Mouse (Mus musculus) ES-E14 (cell line): ENCODE measurements at regions not wholly inside any gene's neighbourhood (a gene's known extent, or its start where the extent isn't known, plus 50 kb on each side); places are given as distances from the start of the nearest gene placed in this dataset.

Experiments
- DNase-seq: peaks from one replicate; pipeline ENCODE4 v3.0.0-alpha.2; 2013; ENCODE audit warnings: low read depth, low spot score
- H3K27ac ChIP-seq: 2 replicates; pipeline ENCODE4 v1.5.1; 2012; ENCODE audit warnings: low read depth, mild to moderate bottlenecking, low read length, moderate library complexity, mixed read lengths; ENCODE audit not compliant: poor library complexity, insufficient read depth, severe bottlenecking
- H3K36me3 ChIP-seq: 2 replicates; pipeline ENCODE4 v1.6.1; 2012; ENCODE audit warnings: mild to moderate bottlenecking, low read length, moderate library complexity, mixed read lengths; ENCODE audit not compliant: control insufficient read depth, poor library complexity, insufficient read depth, severe bottlenecking
- H3K4me1 ChIP-seq, 2 experiments: fragments of 150-350 bp in 1 of 2; sonication (generic) in 1 of 2; 2 replicates each; pipeline ENCODE4 v1.6.1; 2012; ENCODE audit warnings: low read length in 2 of 2, mild to moderate bottlenecking in 1 of 2, mixed read lengths in 1 of 2; ENCODE audit not compliant: control insufficient read depth in 2 of 2, insufficient read depth in 2 of 2, poor library complexity in 1 of 2
- H3K4me3 ChIP-seq, 2 experiments: fragments of 150-350 bp in 1 of 2; sonication (generic) in 1 of 2; 2 replicates each; pipeline ENCODE4 v1.5.1; 2012; ENCODE audit warnings: low read length in 2 of 2, low read depth in 1 of 2, mild to moderate bottlenecking in 1 of 2, mixed read lengths in 1 of 2; ENCODE audit not compliant: insufficient read depth in 1 of 2, poor library complexity in 1 of 2, severe bottlenecking in 1 of 2
- H3K9ac ChIP-seq: 2 replicates; pipeline ENCODE4 v1.6.1; 2012; ENCODE audit warnings: low read depth, mild to moderate bottlenecking, low read length, mixed read lengths; ENCODE audit not compliant: poor library complexity, insufficient read depth, severe bottlenecking
- H3K9me3 ChIP-seq: fragments of 150-350 bp; sonication (generic); 2 replicates; pipeline ENCODE4 v1.6.1; 2012; ENCODE audit warnings: low read depth, mild to moderate bottlenecking, low read length; ENCODE audit not compliant: control insufficient read depth, insufficient read depth
- CHD2 ChIP-seq: IDR thresholded peaks from 2 replicates; pipeline ENCODE4 v1.6.1; 2014; ENCODE audit warnings: mild to moderate bottlenecking, low read depth, low read length, inconsistent platforms
- HCFC1 ChIP-seq: IDR thresholded peaks from 2 replicates; pipeline ENCODE4 v1.6.1; 2012; ENCODE audit warnings: low read length, inconsistent platforms, borderline replicate concordance; ENCODE audit not compliant: insufficient read depth
- MAFK ChIP-seq: IDR thresholded peaks from 2 replicates; pipeline ENCODE4 v1.6.1; 2014; ENCODE audit warnings: mild to moderate bottlenecking, low read depth, low read length, inconsistent platforms; ENCODE audit not compliant: insufficient read depth
- ZC3H11A ChIP-seq: IDR thresholded peaks from 2 replicates; pipeline ENCODE4 v1.6.1; 2012; ENCODE audit warnings: low read depth, mild to moderate bottlenecking, inconsistent platforms, low read length, borderline replicate concordance
- ZNF384 ChIP-seq: IDR thresholded peaks from 2 replicates; pipeline ENCODE4 v1.6.1; 2012; ENCODE audit warnings: low read depth, low read length, inconsistent platforms
- in situ Hi-C, 2 experiments: fragments of 600-800 bp; cut with MboI; formaldehyde crosslinking; loops; one replicate each; pipeline ENCODE4 v1.15.1; 2025; ENCODE audit warnings: low sequenced_read_pairs in 2 of 2, inconsistent platforms in 1 of 2; ENCODE audit not compliant: unreplicated experiment in 2 of 2

DNA sequence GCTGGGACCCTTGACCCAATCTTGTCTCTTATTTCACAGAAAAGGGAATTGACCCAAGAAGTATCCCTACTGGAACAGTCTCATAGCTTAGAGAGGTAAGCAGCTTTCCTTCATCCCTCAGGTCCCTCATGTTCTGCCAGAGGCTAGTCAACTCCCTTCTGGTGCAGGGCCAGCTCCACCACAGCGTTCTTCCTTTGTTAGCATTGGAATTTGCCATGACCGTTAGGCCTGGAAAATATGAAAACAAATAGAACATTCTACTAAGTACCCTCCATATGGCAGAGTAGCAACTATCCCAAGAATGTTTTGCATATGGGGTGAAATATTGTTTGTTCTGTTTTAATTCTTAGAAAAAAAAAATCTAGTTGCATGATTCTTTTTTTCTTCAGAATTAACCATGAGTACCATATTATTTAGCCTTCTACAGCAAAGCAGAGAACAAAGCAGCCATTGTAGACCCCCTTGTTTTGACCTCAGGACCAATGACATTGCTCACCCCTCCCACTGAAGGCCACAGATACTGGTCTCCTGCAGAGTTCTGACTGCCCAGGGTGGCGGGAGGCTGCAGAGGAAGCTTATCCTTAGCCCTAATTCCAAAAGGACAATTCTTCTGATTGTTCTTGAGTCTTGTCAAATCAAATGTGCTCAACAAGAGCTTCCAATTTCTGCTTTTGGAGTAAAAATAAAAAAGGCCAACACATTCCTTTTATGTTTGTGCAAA, 78.1 kb upstream of the Ehbp1 start:
- TF ChIP-seq MAFK = no peak
- TF ChIP-seq HCFC1 = no peak
- no peak for TF ChIP-seq ZC3H11A
- no peak for TF ChIP-seq CHD2
- in situ Hi-C loops = no loop called here
- H3K9me3 ChIP-seq = no peaks in the 10 kb centered on the region
- DNase-seq = no peak
- peaks cover 0 to 2% of the 10 kb centered on the region in 2 experiments; a peak in 1 of 4 replicates for H3K4me1 ChIP-seq
- H3K36me3 ChIP-seq = no peaks in the 10 kb centered on the region
- H3K9ac ChIP-seq = no peak overlapping the region
- no peak overlapping the region for H3K27ac ChIP-seq
- H3K4me3 ChIP-seq = no peak overlapping the region

DNA sequence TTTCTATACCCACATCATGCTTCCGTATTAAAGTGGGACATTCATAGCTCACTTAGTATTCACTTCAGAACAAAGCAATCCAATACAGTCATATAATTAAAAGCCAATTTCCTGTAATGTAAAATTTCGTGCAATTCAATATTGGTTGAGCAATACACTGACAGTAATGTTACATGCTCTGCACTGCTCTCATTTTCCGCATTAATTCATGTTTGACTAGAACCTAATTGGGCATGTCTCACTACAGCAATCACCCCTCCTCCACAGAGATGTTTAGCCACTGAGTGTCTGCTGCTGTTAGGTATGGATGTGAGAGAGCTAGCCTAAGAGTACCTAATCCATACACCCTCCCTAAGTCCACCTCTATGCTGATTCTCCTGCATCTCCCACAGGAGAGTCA, 79.7 kb upstream of the Ehbp1 start:
- DNase-seq = no peak
- Histone ChIP-seq H3K4me3 (no peak overlapping the region), H3K27ac (no peak overlapping the region), H3K36me3 (no peaks in the 10 kb centered on the region), H3K9me3 (no peaks in the 10 kb centered on the region), H3K9ac (no peak overlapping the region), H3K4me1 (peaks cover 0 to 2% of the 10 kb centered on the region in 2 experiments; a peak in 1 of 4 replicates)
- in situ Hi-C loops = no loop called here
- no peak for TF ChIP-seq MAFK
- TF ChIP-seq HCFC1 = no peak
- TF ChIP-seq CHD2 = no peak
- no peak for TF ChIP-seq ZC3H11A
- no peak for TF ChIP-seq ZNF384

DNA sequence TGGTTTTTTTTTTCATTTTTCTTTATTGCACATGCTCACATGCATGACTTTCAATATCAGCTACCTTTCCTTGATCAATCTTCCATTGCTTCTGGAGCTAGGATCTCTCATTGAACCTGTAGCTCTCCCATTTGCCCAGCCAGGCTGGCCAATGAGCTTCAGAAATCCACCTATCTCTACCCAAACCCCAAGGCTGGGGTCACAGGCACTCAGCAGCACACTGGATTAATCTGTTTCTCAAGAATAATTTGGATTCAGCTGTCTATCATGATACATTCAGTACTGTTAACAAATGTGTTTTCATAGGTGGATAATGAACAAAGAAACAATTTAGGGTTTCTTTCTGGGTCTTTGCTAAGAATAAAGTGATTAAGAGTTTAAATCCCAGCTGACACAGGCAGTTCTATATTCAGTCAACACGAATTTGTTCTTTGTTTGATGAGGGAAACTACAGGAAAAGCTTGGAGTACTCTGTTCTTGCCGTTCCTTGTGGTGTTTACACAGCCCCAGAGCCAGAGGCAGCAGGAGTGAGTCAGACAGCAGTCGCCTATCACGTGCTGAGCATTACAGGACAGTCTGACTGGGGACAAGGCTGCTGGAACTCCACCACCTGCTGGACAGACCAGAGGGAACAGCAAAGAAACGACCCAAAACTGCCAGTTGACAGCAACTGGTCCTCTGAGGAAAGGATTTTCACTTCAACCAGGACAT, 74.6 kb upstream of the Tmem17 start:
- H3K27ac ChIP-seq = no peak overlapping the region
- DNase-seq = no peak
- H3K36me3 ChIP-seq = no peaks in the 10 kb centered on the region
- 0 out of 4 replicates have a peak, but pooled peaks cover 0 to 2% of the 10 kb centered on the region in 2 experiments for H3K4me1 ChIP-seq
- H3K4me3 ChIP-seq = peak overlapping the region in 1 of 2 experiments; percentile 52; a peak in 2 of 4 replicates
- no peak overlapping the region for H3K9ac ChIP-seq
- TF ChIP-seq MAFK (no peak), ZC3H11A (peak; percentile 8; the same call in 1 of the 2 replicates)
- H3K9me3 ChIP-seq = no peaks in the 10 kb centered on the region
- in situ Hi-C loops = no loop called here

DNA sequence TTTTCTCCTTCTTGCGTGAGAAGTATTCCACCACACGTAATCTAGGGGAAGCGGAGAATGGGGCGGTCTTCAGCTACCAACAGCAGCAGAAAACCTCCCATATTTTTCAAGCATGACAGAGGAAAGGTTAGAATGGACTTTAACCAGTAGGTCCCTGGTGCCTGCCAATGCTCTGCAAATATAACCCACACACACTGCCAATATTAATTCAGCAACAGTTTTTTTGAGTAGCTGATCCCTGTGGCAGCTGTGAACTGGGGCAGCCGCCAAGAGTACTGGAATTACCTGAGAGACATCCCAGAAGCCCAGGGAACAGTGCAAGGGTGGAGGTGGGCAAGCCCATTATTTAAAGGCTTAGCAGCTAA, 74.1 kb upstream of the Tmem17 start:
- H3K4me1 ChIP-seq = 0 out of 4 replicates have a peak, but pooled peaks cover 0 to 2% of the 10 kb centered on the region in 2 experiments
- peak overlapping the region in 1 of 2 experiments; percentile 52; a peak in 2 of 4 replicates for H3K4me3 ChIP-seq
- in situ Hi-C loops = no loop called here
- no peak overlapping the region for H3K9ac ChIP-seq
- H3K27ac ChIP-seq = no peak overlapping the region
- TF ChIP-seq HCFC1 = no peak
- no peak for TF ChIP-seq ZC3H11A
- DNase-seq = no peak
- H3K9me3 ChIP-seq = no peaks in the 10 kb centered on the region
- H3K36me3 ChIP-seq = no peaks in the 10 kb centered on the region
